Mouse (Mus musculus) midbrain, embryonic 13.5 days (tissue): ENCODE results near the gene Fndc9. TPM values are rescaled to one million over a fixed set of nuclear protein-coding genes. Genes with fewer than 3 reads are reported as not detected.

Experiments
- ATAC-seq: fragments of 200-750 bp; cut with Nextera tagmentation; 2 replicates; pipeline ENCODE4 v1.8.0; 2017; ENCODE audit warnings: mild to moderate bottlenecking, moderate TSS enrichment, moderate library complexity
- H3K27ac ChIP-seq: fragments of 300-500 bp; sonication (generic); 2 replicates; pipeline ENCODE4 v1.5.1; 2015; ENCODE audit warnings: inconsistent platforms, mild to moderate bottlenecking, moderate library complexity
- H3K27me3 ChIP-seq: fragments of 300-500 bp; sonication (generic); 2 replicates; pipeline ENCODE4 v1.6.1; 2015; ENCODE audit warnings: mild to moderate bottlenecking, inconsistent platforms
- H3K36me3 ChIP-seq: fragments of 300-500 bp; sonication (generic); 2 replicates; pipeline ENCODE4 v1.6.1; 2015; ENCODE audit warnings: mild to moderate bottlenecking, inconsistent platforms
- H3K4me1 ChIP-seq: fragments of 300-500 bp; sonication (generic); replicated peaks from 2 replicates; pipeline ENCODE4 v1.6.1; 2015; ENCODE audit warnings: inconsistent platforms
- H3K4me2 ChIP-seq: fragments of 300-500 bp; sonication (generic); replicated peaks from 2 replicates; pipeline ENCODE4 v1.6.1; 2015; ENCODE audit warnings: moderate library complexity, mild to moderate bottlenecking, inconsistent platforms
- H3K4me3 ChIP-seq: fragments of 300-500 bp; sonication (generic); replicated peaks from 2 replicates; pipeline ENCODE4 v1.5.1; 2015; ENCODE audit warnings: mild to moderate bottlenecking, inconsistent platforms
- H3K9ac ChIP-seq: fragments of 300-500 bp; sonication (generic); replicated peaks from 2 replicates; pipeline ENCODE4 v1.6.1; 2015; ENCODE audit warnings: mild to moderate bottlenecking, inconsistent platforms
- H3K9me3 ChIP-seq: fragments of 300-500 bp; sonication (generic); 2 replicates; pipeline ENCODE4 v1.6.1; 2016; ENCODE audit warnings: mild to moderate bottlenecking, inconsistent platforms
- WGBS: fragments of 180-500 bp; shearing (Covaris S2); methylation state at CpG from one replicate; pipeline ENCODE4 v1.1.7; 2015; 5-methylcytosine and 5-hydroxymethylcytosine counted together
- polyA plus RNA-seq: library from polyadenylated mRNA; unstranded; fragments of >200 nt; fragmentation: Nextera tagmentation; extraction: Ambion mirVana; gene quantifications from 2 replicates; pipeline ENCODE4 v1.2.1, GENCODE M21; 2015

Fndc9 gene
- polyA plus RNA-seq, 1 experiment from 2014 or later = 4.6 TPM

- no peak for ATAC-seq
- no peaks in the 10 kb centered on the region for H3K4me1 ChIP-seq
- H3K27ac ChIP-seq = no peak overlapping the region
- H3K4me2 ChIP-seq = no peak overlapping the region
- peaks cover 88% of the 10 kb centered on the region for H3K36me3 ChIP-seq
- no peaks in the 10 kb centered on the region for H3K27me3 ChIP-seq
- 90% methylated on average over 12 of the region's 12 CpGs for WGBS
- H3K9ac ChIP-seq = no peak overlapping the region
- H3K9me3 ChIP-seq = no peaks in the 10 kb centered on the region
- H3K4me3 ChIP-seq = no peak overlapping the region
These were observed 43.4 kb downstream of the Fndc9 start for GRCm38 (mm10) chr11:46278709-46279108.

GRCm38 (mm10) chr11:46282612-46283011, 47.3 kb downstream of the Fndc9 start:
- no peaks in the 10 kb centered on the region for H3K9me3 ChIP-seq
- no peak overlapping the region for H3K27ac ChIP-seq
- H3K9ac ChIP-seq = no peak overlapping the region
- H3K4me2 ChIP-seq = no peak overlapping the region
- no peak overlapping the region for H3K4me3 ChIP-seq
- peaks cover 78% of the 10 kb centered on the region for H3K36me3 ChIP-seq
- H3K4me1 ChIP-seq = peaks cover 4% of the 10 kb centered on the region; the same call in 1 of the 2 replicates
- 0 out of 2 replicates have a peak, but pooled peaks cover 3% of the 10 kb centered on the region for H3K27me3 ChIP-seq
- 95% methylated on average over 5 of the region's 5 CpGs for WGBS
- no peak for ATAC-seq

DNA sequence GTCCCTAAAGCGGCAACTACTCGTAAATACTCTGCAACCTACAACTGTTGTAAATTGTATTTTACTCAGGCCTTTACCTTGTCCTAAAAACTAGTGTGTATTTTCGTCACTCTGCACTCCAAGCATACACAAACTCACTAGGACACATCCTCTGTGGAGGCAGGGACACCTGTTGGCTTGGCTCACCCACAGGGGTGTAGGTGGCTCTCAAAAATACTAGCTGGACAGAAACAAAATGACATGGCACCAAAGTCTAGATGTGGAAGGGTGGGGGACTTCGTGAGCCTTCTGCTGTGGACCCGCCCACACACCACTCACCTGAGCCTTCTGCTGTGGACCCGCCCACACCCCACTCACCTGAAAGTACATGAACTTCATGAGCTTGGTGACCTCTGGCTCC, 48.5 kb downstream of the Fndc9 start:
- Histone ChIP-seq H3K4me1 (peaks cover 4% of the 10 kb centered on the region; the same call in 1 of the 2 replicates), H3K4me2 (no peak overlapping the region), H3K9ac (no peak overlapping the region), H3K36me3 (peaks cover 78% of the 10 kb centered on the region), H3K27me3 (0 out of 2 replicates have a peak, but pooled peaks cover 3% of the 10 kb centered on the region), H3K9me3 (no peaks in the 10 kb centered on the region), H3K27ac (no peak overlapping the region), H3K4me3 (no peak overlapping the region)
- no peak for ATAC-seq
- WGBS = 92% methylated on average over 6 of the region's 6 CpGs

DNA sequence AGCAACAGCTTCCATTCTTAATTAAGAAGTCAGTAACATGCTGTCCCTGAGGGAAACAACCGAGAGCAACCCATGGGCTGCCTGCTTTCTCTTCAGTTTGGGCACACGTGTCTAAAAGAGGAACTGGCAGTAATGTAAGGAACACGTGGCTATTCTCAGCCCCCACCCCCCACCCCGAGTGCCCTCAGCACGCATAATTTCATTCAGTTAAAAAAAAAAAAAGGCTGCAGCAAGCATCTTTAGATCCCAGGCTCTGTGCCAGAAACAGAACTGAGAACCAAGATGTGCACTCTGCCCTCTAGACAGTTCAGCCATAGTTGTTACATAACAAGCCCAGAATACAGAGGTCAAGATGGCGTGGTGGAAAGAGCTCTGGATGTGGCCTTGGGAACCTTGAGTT, 51.5 kb downstream of the Fndc9 start:
- peaks cover 19% of the 10 kb centered on the region for H3K4me1 ChIP-seq
- no peak overlapping the region for H3K4me3 ChIP-seq
- H3K9ac ChIP-seq = no peak overlapping the region
- ATAC-seq = no peak
- no peak overlapping the region for H3K4me2 ChIP-seq
- H3K36me3 ChIP-seq = peaks cover 64% of the 10 kb centered on the region
- no peaks in the 10 kb centered on the region for H3K9me3 ChIP-seq
- no peak overlapping the region for H3K27ac ChIP-seq
- WGBS = 49% methylated on average over 6 of the region's 6 CpGs
- H3K27me3 ChIP-seq = 0 out of 2 replicates have a peak, but pooled peaks cover 3% of the 10 kb centered on the region

DNA sequence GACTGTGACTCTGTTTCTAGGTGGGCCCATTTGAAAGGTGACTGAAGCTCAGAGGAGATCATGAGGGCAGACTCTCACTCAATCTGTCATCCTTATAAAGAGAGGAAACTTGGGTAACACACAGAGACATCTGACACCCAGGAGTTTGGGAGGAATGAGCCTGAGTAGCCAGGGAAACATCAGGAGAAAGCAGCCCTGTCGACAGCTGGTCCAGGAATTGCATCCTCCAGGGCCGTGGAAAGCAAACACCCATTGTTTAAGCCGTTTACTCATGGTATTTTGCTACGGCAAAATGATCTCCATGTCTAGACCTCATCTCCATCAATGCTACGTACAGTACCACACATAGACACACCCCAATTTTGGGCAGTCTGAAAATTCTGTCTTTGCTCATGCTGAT, 52.8 kb downstream of the Fndc9 start:
- H3K9me3 ChIP-seq = no peaks in the 10 kb centered on the region
- peaks cover 52% of the 10 kb centered on the region for H3K36me3 ChIP-seq
- 0 out of 2 replicates have a peak, but pooled peaks cover 3% of the 10 kb centered on the region for H3K27me3 ChIP-seq
- H3K4me3 ChIP-seq = no peak overlapping the region
- WGBS = 79% methylated on average over 5 of the region's 5 CpGs
- no peak for ATAC-seq
- H3K9ac ChIP-seq = no peak overlapping the region
- peaks cover 19% of the 10 kb centered on the region for H3K4me1 ChIP-seq
- no peak overlapping the region for H3K27ac ChIP-seq
- H3K4me2 ChIP-seq = no peak overlapping the region

GRCm38 (mm10) chr11:46289022-46289421, 53.7 kb downstream of the Fndc9 start:
- no peak overlapping the region for H3K4me2 ChIP-seq
- H3K27me3 ChIP-seq = 0 out of 2 replicates have a peak, but pooled peaks cover 3% of the 10 kb centered on the region
- no peaks in the 10 kb centered on the region for H3K9me3 ChIP-seq
- H3K4me1 ChIP-seq = peaks cover 19% of the 10 kb centered on the region
- no peak overlapping the region for H3K4me3 ChIP-seq
- no peak overlapping the region for H3K9ac ChIP-seq
- ATAC-seq = no peak
- no peak overlapping the region for H3K27ac ChIP-seq
- H3K36me3 ChIP-seq = peaks cover 42% of the 10 kb centered on the region
- 39% methylated on average over 4 of the region's 4 CpGs for WGBS

Other genes starting within 250 kb of the Fndc9 start
- 6.1 and 7.1 TPM in 2 replicates for gene Gm12166, start 183.2 kb upstream of the Fndc9 start, polyA plus RNA-seq
- gene Adam19, start 179.5 kb upstream of the Fndc9 start, polyA plus RNA-seq = 8.8 and 10.5 TPM in 2 replicates
- 0.63 and 1.1 TPM in 2 replicates for gene Nipal4, start 69.0 kb upstream of the Fndc9 start, polyA plus RNA-seq
- gene Cyfip2, start 77.3 kb downstream of the Fndc9 start, polyA plus RNA-seq = 75.5 and 80.8 TPM in 2 replicates
- gene Itk, start 154.0 kb downstream of the Fndc9 start, polyA plus RNA-seq = not detected in 2 replicates
- gene Fam71b, start 161.0 kb downstream of the Fndc9 start, polyA plus RNA-seq = not detected in 2 replicates
- 81.3 and 83.7 TPM in 2 replicates for gene Med7, start 201.4 kb downstream of the Fndc9 start, polyA plus RNA-seq
- 0.08 and 0.11 TPM in 2 replicates for gene Havcr2, start 219.4 kb downstream of the Fndc9 start, polyA plus RNA-seq